Mouse (Mus musculus) left cerebral cortex, adult 11 months (tissue): Measurements from ENCODE around the gene Gm20696.

Experiments used
- DNase-seq: peaks from one replicate; pipeline ENCODE4 v3.0.0; 2022; ENCODE audit warnings: low spot score

Gene Gm20696

GRCm38 (mm10) chr6:99359036-99359698 lies 307.4 kb downstream of the Gm20696 start:
- no peak for DNase-seq

GRCm38 (mm10) chr6:99357931-99358330 lies 308.7 kb downstream of the Gm20696 start:
- DNase-seq = no peak

- no peak for DNase-seq
These were observed 312.3 kb downstream of the Gm20696 start for GRCm38 (mm10) chr6:99354338-99354737.

GRCm38 (mm10) chr6:99353441-99353840 lies 313.2 kb downstream of the Gm20696 start:
- no peak for DNase-seq

GRCm38 (mm10) chr6:99350566-99350965 lies 316.0 kb downstream of the Gm20696 start:
- no peak for DNase-seq

- no peak for DNase-seq
These were observed 316.4 kb downstream of the Gm20696 start for GRCm38 (mm10) chr6:99350156-99350555.

- DNase-seq = no peak
These were observed 318.8 kb downstream of the Gm20696 start for GRCm38 (mm10) chr6:99347836-99348235.

GRCm38 (mm10) chr6:99344966-99345365 lies 321.6 kb downstream of the Gm20696 start:
- DNase-seq = no peak

GRCm38 (mm10) chr6:99344357-99344756 lies 322.2 kb downstream of the Gm20696 start:
- DNase-seq = no peak

- no peak for DNase-seq
These were observed 322.8 kb downstream of the Gm20696 start for GRCm38 (mm10) chr6:99343815-99344214.

- no peak for DNase-seq
These were observed 324.2 kb downstream of the Gm20696 start for GRCm38 (mm10) chr6:99342416-99342815.

- no peak for DNase-seq
These were observed 325.7 kb downstream of the Gm20696 start for GRCm38 (mm10) chr6:99340902-99341301.

- no peak for DNase-seq
These were observed 326.4 kb downstream of the Gm20696 start for GRCm38 (mm10) chr6:99339986-99340721.

- no peak for DNase-seq
These were observed 327.3 kb downstream of the Gm20696 start for GRCm38 (mm10) chr6:99339343-99339620.

GRCm38 (mm10) chr6:99338593-99339342 lies 327.8 kb downstream of the Gm20696 start:
- DNase-seq = no peak

- no peak for DNase-seq
These were observed 328.4 kb downstream of the Gm20696 start for GRCm38 (mm10) chr6:99338174-99338573.

- no peak for DNase-seq
These were observed 329.0 kb downstream of the Gm20696 start for GRCm38 (mm10) chr6:99337575-99337974.

GRCm38 (mm10) chr6:99336191-99336590 lies 330.4 kb downstream of the Gm20696 start:
- no peak for DNase-seq

GRCm38 (mm10) chr6:99335174-99335830 lies 331.3 kb downstream of the Gm20696 start:
- no peak for DNase-seq

GRCm38 (mm10) chr6:99334255-99334654 lies 332.3 kb downstream of the Gm20696 start:
- no peak for DNase-seq

- DNase-seq = no peak
These were observed 333.5 kb downstream of the Gm20696 start for GRCm38 (mm10) chr6:99333127-99333526.

- DNase-seq = no peak
These were observed 336.4 kb downstream of the Gm20696 start for GRCm38 (mm10) chr6:99330169-99330568.

- no peak for DNase-seq
These were observed 338.0 kb downstream of the Gm20696 start for GRCm38 (mm10) chr6:99328634-99329033.
